Mouse (Mus musculus) kidney, adult 2 months (tissue): ENCODE measurements around the gene Vpreb3.

Experiments
- CTCF ChIP-seq: fragments of 200-500 bp; conservative IDR thresholded peaks from 2 replicates; pipeline ENCODE4 v1.5.1; 2011; ENCODE audit warnings: low read depth, mild to moderate bottlenecking, control low read depth, low read length, moderate library complexity, mixed read lengths; ENCODE audit not compliant: insufficient read depth, insufficient read length
- POLR2A ChIP-seq: fragments of 200-500 bp; IDR thresholded peaks from one replicate; pipeline ENCODE4 v1.6.1; 2011; ENCODE audit warnings: low read depth, low read length, control low read depth

DNA sequence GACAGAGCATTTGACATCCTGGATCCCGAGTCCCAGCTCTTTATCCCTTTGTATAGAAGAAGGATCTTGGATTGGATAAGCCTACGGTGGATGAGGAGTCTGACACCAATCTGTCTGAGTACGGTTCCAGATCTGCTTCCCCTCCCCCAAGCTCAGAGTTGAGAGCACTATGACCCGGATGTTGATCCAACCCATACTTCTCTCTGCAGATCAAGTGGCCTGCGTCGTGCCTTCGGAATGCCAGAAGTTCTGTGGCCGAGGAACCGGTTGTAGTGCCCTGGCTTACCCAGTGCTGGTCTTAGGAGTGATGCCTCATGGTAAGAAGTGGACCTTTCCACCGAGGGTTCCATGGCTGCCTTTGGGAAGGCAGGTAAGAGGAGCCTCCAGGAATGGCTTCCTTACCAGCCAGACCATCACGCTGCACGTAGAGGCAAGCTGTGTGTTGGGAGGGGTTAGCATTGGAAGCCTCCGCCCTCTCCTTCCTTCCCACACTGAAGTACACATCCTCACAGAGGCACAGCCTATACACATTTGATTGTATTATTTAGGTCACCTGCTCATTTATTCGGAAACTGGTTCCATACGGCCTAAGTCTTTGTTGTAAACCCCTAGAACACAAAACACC lies 50.9 kb downstream of the Vpreb3 start:
- no peak for TF ChIP-seq CTCF
- TF ChIP-seq POLR2A = no peak
